Mouse (Mus musculus) spleen, postnatal 10 days (tissue): ENCODE data around the gene Slc35d3.

Source experiments
- DNase-seq, 2 experiments: peaks; one replicate each; pipeline ENCODE4 v3.0.0; 2021 to 2022; ENCODE audit warnings: low spot score in 2 of 2

The Slc35d3 gene

GRCm38 (mm10) chr10:19850998-19851691 lies at the start of gene Slc35d3:
Gene Slc35d3 (minus strand): TSS chr10:19851459.
- peak; percentile 11 to 64 for DNase-seq

GRCm38 (mm10) chr10:19900191-19900590 lies 48.9 kb upstream of the Slc35d3 start:
- DNase-seq = no peak

- peak; percentile 16 to 50 for DNase-seq
Observed at GRCm38 (mm10) chr10:19893976-19894375, 42.7 kb upstream of the Slc35d3 start.

- DNase-seq = no peak
Observed at GRCm38 (mm10) chr10:19893146-19893545, 41.9 kb upstream of the Slc35d3 start.

- DNase-seq = no peak
Observed at GRCm38 (mm10) chr10:19891686-19892085, 40.4 kb upstream of the Slc35d3 start.

GRCm38 (mm10) chr10:19889908-19890307 lies 38.6 kb upstream of the Slc35d3 start:
- no peak for DNase-seq

- no peak for DNase-seq
Observed at GRCm38 (mm10) chr10:19886249-19886648, 35.0 kb upstream of the Slc35d3 start.

- DNase-seq = no peak
Observed at GRCm38 (mm10) chr10:19884409-19884808, 33.1 kb upstream of the Slc35d3 start.

GRCm38 (mm10) chr10:19880437-19880836 lies 29.2 kb upstream of the Slc35d3 start:
- DNase-seq = no peak

GRCm38 (mm10) chr10:19879161-19879560 lies 27.9 kb upstream of the Slc35d3 start:
- no peak for DNase-seq

GRCm38 (mm10) chr10:19877679-19878078 lies 26.4 kb upstream of the Slc35d3 start:
- DNase-seq = no peak

GRCm38 (mm10) chr10:19877257-19877656 lies 26.0 kb upstream of the Slc35d3 start:
- no peak for DNase-seq

GRCm38 (mm10) chr10:19876669-19877068 lies 25.4 kb upstream of the Slc35d3 start:
- no peak for DNase-seq

GRCm38 (mm10) chr10:19875346-19875745 lies 24.1 kb upstream of the Slc35d3 start:
- no peak for DNase-seq

GRCm38 (mm10) chr10:19855597-19856306 lies 4.5 kb upstream of the Slc35d3 start:
- DNase-seq = no peak

GRCm38 (mm10) chr10:19853609-19854008 lies 2.4 kb upstream of the Slc35d3 start:
- DNase-seq = no peak

- DNase-seq = no peak
Observed at GRCm38 (mm10) chr10:19852776-19853175, 1.5 kb upstream of the Slc35d3 start.

- peak; percentile 7 to 35 for DNase-seq
Observed at GRCm38 (mm10) chr10:19850544-19850997, 688 bp downstream of the Slc35d3 start.

- DNase-seq = peak in 1 of 2 experiments; percentile 19
Observed at GRCm38 (mm10) chr10:19849771-19850365, 1.4 kb downstream of the Slc35d3 start.

- no peak for DNase-seq
Observed at GRCm38 (mm10) chr10:19848928-19849770, 2.1 kb downstream of the Slc35d3 start.

GRCm38 (mm10) chr10:19839836-19840235 lies 11.4 kb downstream of the Slc35d3 start:
- no peak for DNase-seq
